Mouse (Mus musculus) gastrocnemius, adult 8-10 months (tissue): ENCODE results near the gene Usp37. TPM values are rescaled to one million over a fixed set of nuclear protein-coding genes. Genes with fewer than 3 reads are reported as not detected.
A peak's percentile ranks its signal among the peaks of the same experiment; 100 is the strongest.

Source experiments
- DNase-seq, 2 experiments: peaks; one replicate each; pipeline ENCODE4 v3.0.0; 2022; ENCODE audit warnings: low spot score in 2 of 2
- total RNA-seq, 4 experiments: library from RNA; stranded (reverse); gene quantifications; 2 replicates each; pipeline ENCODE4 v1.2.4; 2022

Usp37 gene
- total RNA-seq, 4 experiments from 2014 or later = 6.4 to 11.0 (median 7.2) TPM

DNA sequence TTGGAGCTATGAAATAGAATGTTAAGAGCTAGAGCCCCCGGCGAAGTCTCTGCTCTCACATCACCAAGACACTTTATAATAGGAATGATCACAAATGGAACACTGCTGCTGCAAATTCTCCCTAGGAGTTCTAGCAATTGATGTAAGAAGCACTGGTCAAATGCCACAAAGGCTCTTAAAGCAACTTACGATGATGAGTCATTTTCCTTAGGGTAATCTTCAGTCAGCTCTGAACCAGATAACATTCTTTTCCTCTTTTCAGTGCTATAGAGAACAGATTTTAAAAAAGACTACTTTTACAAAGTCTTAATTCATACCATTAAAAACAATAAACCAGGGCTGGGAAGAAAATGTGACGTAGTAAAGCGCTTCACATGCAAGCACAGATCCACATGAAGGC lies 58.3 kb downstream of the Usp37 start:
- DNase-seq = no peak

DNA sequence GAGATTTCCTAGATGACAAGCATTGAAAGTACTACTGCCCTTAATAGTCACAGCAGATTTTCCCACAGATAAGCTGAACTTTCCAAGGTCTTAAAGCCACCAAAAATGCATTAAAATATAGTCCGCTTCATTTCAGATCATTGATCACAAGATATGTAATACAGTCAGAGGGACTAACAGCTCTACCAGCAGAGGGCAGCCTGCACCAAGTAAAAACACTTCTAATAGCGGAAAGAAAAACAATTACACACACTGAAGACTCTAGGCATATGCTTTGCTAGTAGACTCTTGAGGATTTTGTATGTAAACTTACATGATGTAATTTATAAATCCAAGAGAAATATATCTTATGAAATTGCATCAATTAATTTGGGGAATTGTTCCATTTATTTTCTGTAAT lies 83.8 kb downstream of the Usp37 start:
- peak; percentile 11 to 17 for DNase-seq

DNA sequence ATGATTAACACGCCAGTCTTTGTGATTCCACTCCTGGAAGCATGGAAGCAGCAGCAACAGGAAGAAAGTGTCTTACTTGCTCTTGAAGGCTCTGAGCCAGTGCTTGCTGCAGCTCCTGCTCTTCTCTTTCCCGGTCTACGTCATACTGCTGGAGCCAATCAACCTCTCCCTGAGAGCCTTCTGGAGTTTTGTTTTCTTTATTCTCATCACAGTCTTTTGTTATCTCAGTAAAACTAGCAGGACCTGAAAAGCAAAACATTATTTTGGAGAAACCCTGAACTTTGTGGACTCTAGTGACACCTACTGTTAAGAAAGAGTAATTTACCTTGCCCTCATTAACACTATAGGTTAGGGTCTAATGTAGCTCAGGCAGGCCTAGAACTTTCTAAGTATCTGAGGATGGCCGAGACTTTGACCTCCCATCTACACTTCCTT lies 91.5 kb downstream of the Usp37 start:
- no peak for DNase-seq

GRCm38 (mm10) chr1:74444538-74444937 lies 99.5 kb downstream of the Usp37 start:
- DNase-seq = no peak

DNA sequence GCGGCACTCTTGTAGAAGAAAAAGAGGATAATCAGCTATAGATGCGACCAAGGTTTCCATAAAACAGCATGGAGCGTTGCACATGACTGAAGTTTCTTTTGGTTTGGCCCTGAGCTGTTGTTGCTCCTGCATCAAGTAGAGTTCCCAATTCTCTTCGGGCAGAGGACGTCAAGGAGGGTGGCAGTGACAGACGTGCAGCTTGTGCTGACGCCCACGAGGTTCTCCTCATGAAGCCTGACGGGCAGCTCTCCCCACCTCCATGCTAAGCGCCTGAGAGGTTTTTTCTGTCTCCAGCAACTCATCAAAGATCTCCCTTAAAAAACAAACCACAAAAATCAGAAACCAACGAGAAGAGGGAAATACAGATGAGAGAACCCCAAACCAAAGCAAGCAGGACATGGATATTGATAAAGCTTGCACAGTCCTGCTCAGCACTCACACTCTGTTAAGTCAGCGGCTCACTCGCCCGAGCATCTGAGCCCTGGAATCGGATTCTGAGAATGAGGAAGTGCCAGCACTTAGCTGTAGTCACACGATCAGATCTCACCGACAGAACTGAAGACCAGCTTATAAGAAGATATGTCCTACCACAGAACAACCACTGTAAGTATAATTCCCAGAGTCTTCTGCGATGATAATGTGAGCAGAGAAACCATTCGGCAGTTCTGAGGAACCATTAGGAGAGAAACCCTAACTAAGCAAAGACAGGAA lies 104.8 kb downstream of the Usp37 start:
- DNase-seq = no peak

DNA sequence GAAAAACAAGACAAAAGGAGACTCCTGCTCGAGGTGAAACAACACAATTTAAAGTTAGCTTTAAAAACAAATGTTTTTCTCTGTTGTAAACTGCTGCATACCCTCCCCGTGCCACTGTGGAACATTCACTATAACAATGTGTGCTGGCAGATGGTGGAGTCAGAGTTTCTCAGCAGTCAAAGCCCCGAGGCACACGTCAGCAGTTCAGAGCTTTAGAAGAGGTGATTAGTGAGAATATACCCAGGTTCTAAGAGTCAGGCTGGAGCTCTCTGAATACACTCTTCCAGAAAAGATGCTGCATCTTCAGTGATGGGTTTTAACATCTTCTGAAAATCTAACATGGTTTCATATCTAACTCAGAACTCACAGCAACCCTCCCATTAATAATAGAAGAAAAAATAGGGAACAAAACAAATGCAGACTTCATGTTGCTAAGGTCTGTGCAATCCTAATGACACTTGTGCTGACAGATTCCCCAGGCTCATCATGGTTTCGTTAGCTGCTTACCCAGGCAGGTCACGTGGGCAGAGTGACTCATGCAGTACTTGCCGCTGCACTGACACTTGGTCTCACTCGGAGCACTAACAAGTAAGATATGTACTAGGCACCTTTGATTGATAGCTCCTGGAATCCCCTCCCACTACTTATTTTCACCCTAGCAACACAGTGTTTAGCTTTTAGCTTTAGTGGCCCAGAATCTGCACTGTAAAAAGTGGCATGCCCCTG lies 106.2 kb downstream of the Usp37 start:
- DNase-seq = no peak

GRCm38 (mm10) chr1:74435563-74435962 lies 108.5 kb downstream of the Usp37 start:
- DNase-seq = no peak

DNA sequence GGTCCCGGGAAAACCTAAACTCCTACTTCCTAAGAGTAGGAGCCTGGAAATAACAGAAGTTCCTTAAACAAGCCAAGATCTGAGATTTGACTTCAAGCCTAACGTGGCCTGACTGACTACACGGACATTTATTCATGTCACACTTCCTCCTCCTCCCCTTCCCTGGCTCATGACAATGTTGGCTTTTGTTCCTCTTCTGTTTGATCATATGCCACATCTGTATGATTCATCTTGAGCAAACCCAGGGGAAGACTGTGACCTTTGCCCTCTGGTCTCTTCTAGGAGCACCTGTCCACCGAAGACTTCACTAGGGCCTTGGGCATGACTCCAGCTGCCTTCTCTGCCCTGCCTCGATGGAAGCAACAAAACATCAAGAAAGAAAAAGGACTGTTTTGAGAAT lies 109.5 kb downstream of the Usp37 start:
- DNase-seq = no peak

DNA sequence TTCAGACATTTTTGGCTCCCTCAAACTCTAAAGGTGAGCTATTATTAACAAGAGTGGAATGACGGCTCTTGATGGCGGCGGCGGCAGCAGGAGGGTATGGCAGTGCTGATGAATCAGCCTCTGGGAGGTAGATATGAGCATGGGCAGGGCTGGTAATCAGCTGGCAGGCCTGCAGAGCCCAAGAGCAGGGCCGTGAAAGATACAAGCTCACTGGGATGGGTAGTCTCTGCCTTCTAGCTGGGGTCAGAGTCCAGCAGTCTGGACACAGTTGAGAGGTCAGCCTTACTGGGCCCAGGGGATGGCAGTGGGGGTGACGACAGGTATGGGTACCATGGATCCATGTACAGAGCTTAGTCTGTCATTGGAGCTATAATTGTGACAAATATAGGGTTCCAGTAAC lies 110.9 kb downstream of the Usp37 start:
- no peak for DNase-seq

- no peak for DNase-seq
Measured at GRCm38 (mm10) chr1:74425845-74426244, 118.2 kb downstream of the Usp37 start.

- no peak for DNase-seq
Measured at GRCm38 (mm10) chr1:74423147-74423546, 120.9 kb downstream of the Usp37 start.

DNA sequence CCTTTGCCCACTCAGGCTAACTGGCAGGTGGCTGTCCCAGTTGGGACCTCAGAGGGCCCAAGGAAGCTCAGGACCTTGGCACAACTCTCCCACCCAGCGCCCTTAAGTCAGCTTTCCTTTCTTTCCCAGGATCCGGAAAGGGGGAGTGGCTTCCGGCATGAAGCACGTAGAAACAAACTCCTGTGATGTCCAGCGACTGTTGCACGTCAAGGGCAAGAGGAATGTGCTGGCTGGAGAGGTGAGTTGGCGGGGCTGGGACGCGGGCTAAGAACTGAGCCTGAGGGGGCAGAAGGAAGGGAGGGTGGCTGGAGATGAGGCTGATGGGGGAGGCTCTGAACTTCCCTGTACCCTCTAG lies 124.7 kb downstream of the Usp37 start:
- no peak for DNase-seq

DNA sequence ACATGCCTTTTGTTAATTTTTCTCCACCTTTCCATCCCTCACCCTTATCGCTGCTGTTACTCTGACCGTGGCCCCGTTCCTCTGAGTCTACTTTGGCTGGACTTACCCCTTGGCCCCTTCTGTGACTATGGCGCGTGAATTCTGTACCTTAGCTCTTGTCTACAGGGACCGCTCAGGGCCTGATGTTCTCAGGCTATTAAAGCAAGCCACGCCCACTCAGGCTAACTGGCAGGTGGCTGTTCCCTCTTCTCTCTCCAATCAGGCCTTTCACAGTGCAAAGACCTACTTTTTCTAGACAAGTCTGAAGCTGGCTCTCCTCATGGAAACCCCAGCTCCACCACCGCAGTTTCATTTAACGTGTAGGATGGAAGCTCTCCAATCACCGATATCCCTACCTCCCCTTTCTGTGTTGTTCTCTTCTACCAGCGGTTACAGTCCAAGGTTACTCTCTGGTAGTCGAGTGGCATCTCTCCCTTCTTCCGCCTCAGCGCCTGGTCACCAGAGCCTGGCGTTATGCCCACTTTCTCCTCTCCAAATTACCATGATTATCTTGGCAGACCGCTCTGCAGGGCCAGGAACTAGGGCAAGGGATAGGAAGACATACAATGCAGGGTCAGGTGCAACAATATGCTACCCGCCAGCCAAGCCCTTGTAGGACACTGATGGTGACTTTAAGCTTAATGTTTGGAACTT lies 125.2 kb downstream of the Usp37 start:
- DNase-seq = no peak

GRCm38 (mm10) chr1:74415143-74415542 lies 128.9 kb downstream of the Usp37 start:
- DNase-seq = no peak

- DNase-seq = no peak
Measured at GRCm38 (mm10) chr1:74412711-74413110, 131.4 kb downstream of the Usp37 start.

DNA sequence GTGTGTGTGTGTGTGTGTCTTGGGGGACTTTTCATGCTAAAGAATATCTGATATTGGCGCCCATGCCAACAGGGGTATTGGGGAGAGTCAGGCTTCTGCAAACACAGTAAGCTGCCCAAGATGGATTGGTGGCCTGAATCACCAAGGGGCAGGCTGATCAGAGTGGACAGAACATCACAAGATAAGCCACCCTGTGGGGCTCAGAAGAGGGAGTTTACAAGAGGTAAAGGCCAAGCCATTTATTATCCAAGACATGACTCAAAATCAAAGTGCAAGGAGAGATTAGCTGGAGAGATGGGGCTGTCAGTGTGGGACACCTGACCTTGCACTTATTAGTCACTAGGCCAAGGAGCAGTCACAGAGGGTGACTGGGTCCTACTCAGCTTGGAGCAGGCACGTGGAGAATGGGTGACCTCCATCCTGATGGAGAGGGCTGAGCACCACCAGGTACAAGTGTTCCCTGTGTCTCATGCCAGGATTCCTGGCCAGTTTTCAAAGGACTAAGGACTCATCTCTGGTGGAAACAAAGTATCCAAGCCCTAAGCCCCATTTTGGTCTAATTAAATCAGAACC lies 132.2 kb downstream of the Usp37 start:
- no peak for DNase-seq

DNA sequence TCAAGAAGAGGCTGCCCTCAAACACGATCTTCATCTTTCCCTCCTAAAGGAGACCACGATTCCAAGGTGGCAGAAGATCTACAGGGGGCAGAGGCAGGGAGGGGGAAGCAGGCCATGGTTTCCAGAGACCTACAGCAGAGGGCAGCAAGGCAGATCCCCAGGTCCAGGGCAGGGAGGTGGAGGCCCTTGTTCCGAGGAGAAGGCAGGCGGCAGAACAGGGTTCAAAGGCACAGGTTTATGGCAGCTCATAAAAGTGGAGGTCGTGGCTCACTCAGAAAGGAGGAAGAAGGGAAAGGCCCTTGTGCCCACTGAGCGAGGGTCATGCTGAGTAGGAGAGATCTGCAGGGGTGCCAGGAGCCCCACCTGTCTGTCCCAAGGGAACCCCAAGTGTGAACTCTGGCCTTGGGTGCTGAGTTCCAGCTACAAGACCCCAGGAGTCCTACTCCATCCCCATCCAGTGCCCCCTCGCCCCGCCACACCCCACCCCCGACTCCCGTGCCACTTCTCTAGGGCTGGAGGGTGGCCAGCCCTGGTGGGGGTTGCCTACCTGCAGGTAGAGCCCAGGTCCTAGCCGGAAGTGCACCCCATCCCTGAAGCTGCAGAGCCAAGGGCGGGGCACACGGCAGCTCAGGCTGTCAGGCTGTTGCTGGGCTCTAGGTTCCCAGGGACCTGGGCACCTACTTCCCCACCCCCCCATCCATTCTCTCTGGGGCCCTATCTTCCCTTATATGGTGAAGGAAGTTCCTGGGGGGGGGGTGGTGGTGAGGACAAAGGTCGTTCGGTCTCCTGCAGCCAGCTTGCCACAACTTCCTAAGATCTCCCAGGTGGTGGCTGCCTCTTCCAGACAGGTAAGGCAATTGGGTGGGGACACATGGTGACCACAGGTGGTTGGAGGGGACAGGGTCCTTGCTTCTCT lies 135.2 kb downstream of the Usp37 start, which contains the start of gene Vil1:
Gene Vil1 (plus strand): TSS at position 788 of the 916 bp plus-strand sequence.
- DNase-seq = no peak

GRCm38 (mm10) chr1:74404206-74404605 lies 139.9 kb downstream of the Usp37 start:
- no peak for DNase-seq

DNA sequence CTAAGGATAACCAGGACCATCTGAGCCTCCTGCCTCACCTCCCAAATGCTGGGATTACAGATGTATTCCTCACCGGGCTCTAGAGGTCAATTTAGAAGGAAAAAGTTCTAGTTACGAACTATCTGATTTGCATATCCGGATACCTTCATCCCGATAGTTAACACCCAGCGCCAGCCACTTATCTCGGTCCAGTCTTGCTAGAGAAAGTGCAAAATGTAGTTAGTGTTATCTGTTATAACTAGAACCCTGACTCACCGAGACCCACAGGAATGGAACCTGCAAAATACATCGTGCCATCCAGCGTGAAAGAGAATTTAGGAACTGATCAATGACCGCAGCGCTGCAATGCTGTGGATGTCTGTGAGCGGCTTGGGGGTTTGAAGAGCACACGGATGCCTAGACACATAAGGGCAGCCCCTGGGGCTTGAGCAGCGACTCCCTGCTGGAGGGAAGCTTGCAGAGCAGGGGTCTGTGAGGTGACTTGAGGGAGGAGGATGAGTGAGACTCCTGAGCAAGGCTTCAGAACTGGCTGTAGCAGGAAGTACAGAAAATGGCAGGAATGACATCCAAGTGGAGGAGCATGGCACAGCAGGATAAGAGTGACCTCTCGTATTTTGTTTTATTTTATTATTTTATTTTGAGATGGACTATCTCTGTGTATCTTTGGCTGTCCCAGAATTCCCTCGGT lies 142.9 kb downstream of the Usp37 start:
- no peak for DNase-seq

GRCm38 (mm10) chr1:74400531-74400930 lies 143.6 kb downstream of the Usp37 start:
- DNase-seq = no peak
